Mouse (Mus musculus): ENCODE measurements around the gene Polr2j. TPM values are rescaled to one million over a fixed set of nuclear protein-coding genes. Genes with fewer than 3 reads are reported as not detected.

Polr2j gene
- polyA plus RNA-seq (2012; rRNA removed), result 31.4 and 35.3 TPM in 2 replicates

DNA sequence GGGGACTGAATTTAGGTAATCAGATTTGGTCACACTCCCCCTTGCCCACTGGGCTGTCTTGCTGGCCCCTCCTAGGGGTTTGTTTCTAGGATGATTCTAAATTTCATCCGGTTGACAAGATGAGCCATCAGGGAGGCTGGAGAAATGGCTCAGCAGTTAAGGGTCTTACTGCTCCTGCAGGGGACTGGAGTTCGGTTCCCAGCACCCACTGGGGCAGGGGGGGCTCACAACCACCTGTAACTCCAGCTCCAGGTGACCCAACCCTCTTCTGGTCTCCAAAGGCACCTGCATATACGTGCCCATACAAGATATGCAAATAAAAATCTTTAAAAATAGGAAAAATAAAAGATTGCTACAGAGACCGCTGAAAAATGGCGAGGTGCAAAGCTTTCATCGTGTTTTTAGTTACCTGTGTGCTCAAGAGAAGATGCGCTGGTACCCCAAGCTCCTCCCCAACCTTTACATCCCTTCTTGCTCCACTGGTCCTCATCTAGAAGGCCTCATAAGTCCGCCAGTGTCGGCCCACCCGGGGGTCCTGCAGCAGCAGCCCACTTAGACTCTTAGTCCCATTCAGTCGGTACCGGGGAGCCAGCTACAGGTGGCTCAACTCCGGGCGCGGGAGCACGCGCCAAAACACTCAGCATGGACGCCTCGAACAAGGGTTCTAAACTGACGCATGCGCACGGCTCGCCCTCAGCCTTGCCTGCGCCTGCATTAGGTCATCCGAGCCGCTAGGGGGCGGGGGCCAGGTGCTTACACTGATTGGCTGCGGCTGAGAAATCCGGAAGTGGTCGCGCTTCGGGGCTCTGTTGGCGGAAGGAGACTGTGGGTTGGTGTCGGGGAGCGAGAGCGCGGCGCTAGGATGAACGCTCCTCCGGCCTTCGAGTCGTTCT is at the start of gene Polr2j:
Gene Polr2j, plus strand, starts transcription at position 741 of the 893 bp plus-strand sequence.
- peak within 1 kb of the TSS; percentile 54; the same call in 1 of the 2 replicates for H3K27ac ChIP-seq (ENCODE audit: control insufficient read depth, insufficient read depth, low read depth, low read length)
- H3K4me3 ChIP-seq (ENCODE audit: control insufficient read depth, low read depth, low read length), result peak within 1 kb of the TSS; percentile 93
- peak; percentile 96 for TF ChIP-seq CTCF (IDR thresholded peaks at IDR 0.05; ENCODE audit: control insufficient read depth, insufficient read depth, insufficient replicate concordance, low read depth, low read length)
- TF ChIP-seq POLR2A (IDR thresholded peaks at IDR 0.05; ENCODE audit: control insufficient read depth, low read depth, low read length), result peak; percentile 70
- peaks cover 10% of the 10 kb centered on the region for H3K4me1 ChIP-seq (ENCODE audit: control insufficient read depth, insufficient read depth, low read length)
- H3K27me3 ChIP-seq (ENCODE audit: control insufficient read depth, insufficient read depth, low read length), result no peaks in the 10 kb centered on the region
- H3K36me3 ChIP-seq (ENCODE audit: control insufficient read depth, insufficient read depth, low read length), result no peaks in the 10 kb centered on the region

- TF ChIP-seq CTCF (IDR thresholded peaks at IDR 0.05; ENCODE audit: control insufficient read depth, insufficient read depth, insufficient replicate concordance, low read depth, low read length) (no peak), POLR2A (IDR thresholded peaks at IDR 0.05; ENCODE audit: control insufficient read depth, low read depth, low read length) (no peak)
- Histone ChIP-seq H3K4me1 (ENCODE audit: control insufficient read depth, insufficient read depth, low read length) (peaks cover 9% of the 10 kb centered on the region), H3K36me3 (ENCODE audit: control insufficient read depth, insufficient read depth, low read length) (no peaks in the 10 kb centered on the region), H3K27me3 (ENCODE audit: control insufficient read depth, insufficient read depth, low read length) (no peaks in the 10 kb centered on the region), H3K4me3 (ENCODE audit: control insufficient read depth, low read depth, low read length) (no peak overlapping the region), H3K27ac (ENCODE audit: control insufficient read depth, insufficient read depth, low read depth, low read length) (no peak overlapping the region)
Measured at GRCm38 (mm10) chr5:136069411-136069810, 47.0 kb upstream of the Polr2j start.

- Histone ChIP-seq H3K4me3 (ENCODE audit: control insufficient read depth, low read depth, low read length) (peak overlapping the region; percentile 19), H3K4me1 (ENCODE audit: control insufficient read depth, insufficient read depth, low read length) (peaks cover 12% of the 10 kb centered on the region), H3K27me3 (ENCODE audit: control insufficient read depth, insufficient read depth, low read length) (no peaks in the 10 kb centered on the region), H3K27ac (ENCODE audit: control insufficient read depth, insufficient read depth, low read depth, low read length) (no peak overlapping the region), H3K36me3 (ENCODE audit: control insufficient read depth, insufficient read depth, low read length) (no peaks in the 10 kb centered on the region)
- TF ChIP-seq CTCF (IDR thresholded peaks at IDR 0.05; ENCODE audit: control insufficient read depth, insufficient read depth, insufficient replicate concordance, low read depth, low read length) (no peak), POLR2A (IDR thresholded peaks at IDR 0.05; ENCODE audit: control insufficient read depth, low read depth, low read length) (no peak)
Measured at GRCm38 (mm10) chr5:136073051-136073450, 43.4 kb upstream of the Polr2j start.

GRCm38 (mm10) chr5:136073526-136073925 is 42.9 kb upstream of the Polr2j start:
- H3K4me3 ChIP-seq (ENCODE audit: control insufficient read depth, low read depth, low read length), result peak overlapping the region; percentile 19
- no peak overlapping the region for H3K27ac ChIP-seq (ENCODE audit: control insufficient read depth, insufficient read depth, low read depth, low read length)
- TF ChIP-seq POLR2A (IDR thresholded peaks at IDR 0.05; ENCODE audit: control insufficient read depth, low read depth, low read length) (no peak), CTCF (IDR thresholded peaks at IDR 0.05; ENCODE audit: control insufficient read depth, insufficient read depth, insufficient replicate concordance, low read depth, low read length) (no peak)

DNA sequence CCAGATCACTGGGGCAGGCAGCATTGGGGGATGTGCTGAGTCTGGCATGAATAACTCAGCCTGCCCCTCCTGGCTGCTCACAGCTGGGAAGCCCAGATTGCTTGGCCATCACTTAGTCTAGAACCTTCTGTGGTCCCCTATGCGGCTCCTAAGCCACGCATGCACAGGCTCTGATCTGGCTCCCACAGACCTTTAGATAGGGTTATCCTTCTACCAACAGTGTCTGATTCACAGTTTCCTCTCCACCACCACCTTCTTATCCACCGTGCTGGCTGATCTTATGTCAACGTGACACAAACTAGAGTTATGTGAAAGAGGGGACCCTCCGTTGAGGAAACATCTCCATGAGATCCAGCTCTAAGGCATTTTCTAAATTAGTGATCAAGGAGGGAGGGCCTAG is 41.4 kb upstream of the Polr2j start:
- Histone ChIP-seq H3K27ac (ENCODE audit: control insufficient read depth, insufficient read depth, low read depth, low read length) (no peak overlapping the region), H3K4me1 (ENCODE audit: control insufficient read depth, insufficient read depth, low read length) (peaks cover 12% of the 10 kb centered on the region), H3K4me3 (ENCODE audit: control insufficient read depth, low read depth, low read length) (no peak overlapping the region), H3K27me3 (ENCODE audit: control insufficient read depth, insufficient read depth, low read length) (no peaks in the 10 kb centered on the region), H3K36me3 (ENCODE audit: control insufficient read depth, insufficient read depth, low read length) (no peaks in the 10 kb centered on the region)
- TF ChIP-seq POLR2A (IDR thresholded peaks at IDR 0.05; ENCODE audit: control insufficient read depth, low read depth, low read length) (no peak), CTCF (IDR thresholded peaks at IDR 0.05; ENCODE audit: control insufficient read depth, insufficient read depth, insufficient replicate concordance, low read depth, low read length) (no peak)

More at GRCm38 (mm10) chr5:136073526-136073925, 42.9 kb upstream of the Polr2j start:
- Histone ChIP-seq H3K36me3 (ENCODE audit: control insufficient read depth, insufficient read depth, low read length) (no peaks in the 10 kb centered on the region), H3K4me1 (ENCODE audit: control insufficient read depth, insufficient read depth, low read length) (peaks cover 12% of the 10 kb centered on the region), H3K27me3 (ENCODE audit: control insufficient read depth, insufficient read depth, low read length) (no peaks in the 10 kb centered on the region)

DNA sequence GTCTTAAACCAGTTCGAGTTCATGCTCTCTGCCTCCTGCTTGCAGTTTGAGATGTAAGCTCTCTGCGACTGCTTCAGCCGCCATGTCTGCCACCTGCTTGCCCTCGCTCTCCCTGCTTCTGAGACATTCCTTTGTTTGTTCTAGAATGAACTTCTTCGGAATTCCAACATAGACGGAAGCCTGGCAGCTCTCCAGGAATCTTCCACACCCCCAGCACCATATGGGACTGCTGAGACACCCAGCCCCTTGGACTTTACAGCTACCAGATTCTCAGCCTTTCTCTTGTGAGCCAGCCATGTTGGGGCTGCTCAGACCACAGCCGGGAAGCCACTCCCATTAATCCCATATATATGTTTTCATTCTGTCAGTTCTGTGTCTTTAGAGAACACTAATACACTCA is 40.1 kb upstream of the Polr2j start:
- Histone ChIP-seq H3K4me3 (ENCODE audit: control insufficient read depth, low read depth, low read length) (no peak overlapping the region), H3K27ac (ENCODE audit: control insufficient read depth, insufficient read depth, low read depth, low read length) (no peak overlapping the region), H3K4me1 (ENCODE audit: control insufficient read depth, insufficient read depth, low read length) (peaks cover 12% of the 10 kb centered on the region), H3K36me3 (ENCODE audit: control insufficient read depth, insufficient read depth, low read length) (no peaks in the 10 kb centered on the region), H3K27me3 (ENCODE audit: control insufficient read depth, insufficient read depth, low read length) (no peaks in the 10 kb centered on the region)
- TF ChIP-seq CTCF (IDR thresholded peaks at IDR 0.05; ENCODE audit: control insufficient read depth, insufficient read depth, insufficient replicate concordance, low read depth, low read length) (no peak), POLR2A (IDR thresholded peaks at IDR 0.05; ENCODE audit: control insufficient read depth, low read depth, low read length) (no peak)

GRCm38 (mm10) chr5:136077001-136077550 is 39.4 kb upstream of the Polr2j start:
- Histone ChIP-seq H3K27me3 (ENCODE audit: control insufficient read depth, insufficient read depth, low read length) (no peaks in the 10 kb centered on the region), H3K4me3 (ENCODE audit: control insufficient read depth, low read depth, low read length) (no peak overlapping the region), H3K27ac (ENCODE audit: control insufficient read depth, insufficient read depth, low read depth, low read length) (no peak overlapping the region), H3K4me1 (ENCODE audit: control insufficient read depth, insufficient read depth, low read length) (peaks cover 12% of the 10 kb centered on the region), H3K36me3 (ENCODE audit: control insufficient read depth, insufficient read depth, low read length) (no peaks in the 10 kb centered on the region)
- no peak for TF ChIP-seq POLR2A (IDR thresholded peaks at IDR 0.05; ENCODE audit: control insufficient read depth, low read depth, low read length)
- no peak for TF ChIP-seq CTCF (IDR thresholded peaks at IDR 0.05; ENCODE audit: control insufficient read depth, insufficient read depth, insufficient replicate concordance, low read depth, low read length)

All from testis, adult 2 months (tissue).